In genomic region chr11:98953835-98954320, GRCm38 (mm10) we compare ENCODE assay signal across 8 mouse cellular contexts. TPM values are rescaled to one million over a fixed set of nuclear protein-coding genes. Genes with fewer than 3 reads are reported as not detected.
DNase-seq lines count a peak whose midpoint lies in the region; ATAC-seq and TF ChIP-seq lines count a peak whose summit lies in the region.

No protein-coding gene starts in this region.

- H3K79me2 ChIP-seq in macrophage (ENCODE audit: inconsistent target), result peaks cover 93% of the 10 kb centered on the region

- H3K27me3 ChIP-seq in kidney, adult 2 months (replicated peaks; ENCODE audit: control insufficient read depth, insufficient read depth, low read length), result no peaks in the 10 kb centered on the region
- H3K27me3 ChIP-seq in hindbrain, embryonic 11.5 days (ENCODE audit: control insufficient read depth, insufficient read depth, low read length), result no peaks in the 10 kb centered on the region

- TF ChIP-seq CTCF in kidney, adult 2 months (conservative IDR thresholded peaks at IDR 0.05; ENCODE audit: insufficient read depth, insufficient read length, low read depth, low read length), result no peak
- TF ChIP-seq CTCF in bone marrow, adult 2 months (IDR thresholded peaks at IDR 0.05; ENCODE audit: control insufficient read depth, insufficient read depth, low read length), result no peak

- H3K36me3 ChIP-seq in kidney, adult 2 months (ENCODE audit: control insufficient read depth, insufficient read depth, low read length), result no peaks in the 10 kb centered on the region
- no peaks in the 10 kb centered on the region for H3K36me3 ChIP-seq in hindbrain, embryonic 11.5 days (ENCODE audit: control insufficient read depth, insufficient read depth, low read length)
- peaks cover 6% of the 10 kb centered on the region; the same call in 1 of the 2 replicates for H3K36me3 ChIP-seq in macrophage (ENCODE audit: inconsistent target)

- H3K4me1 ChIP-seq in kidney, adult 2 months (ENCODE audit: control insufficient read depth, insufficient read depth, low read length), result peaks cover 51% of the 10 kb centered on the region
- peaks cover 12% of the 10 kb centered on the region for H3K4me1 ChIP-seq in bone marrow, adult 2 months (ENCODE audit: control insufficient read depth, insufficient read depth, low read length)
- H3K4me1 ChIP-seq in hindbrain, embryonic 11.5 days (replicated peaks; ENCODE audit: control insufficient read depth, insufficient read depth, low read length), result peaks cover 16% of the 10 kb centered on the region

- H3K9ac ChIP-seq in hindbrain, embryonic 11.5 days (ENCODE audit: low read depth, low read length), result peak overlapping the region; percentile 34; the same call in 1 of the 2 replicates

- H3K4me3 ChIP-seq in kidney, adult 2 months (ENCODE audit: insufficient read depth, low read depth, low read length), result no peak overlapping the region
- no peak overlapping the region for H3K4me3 ChIP-seq in bone marrow, adult 2 months (replicated peaks; ENCODE audit: control insufficient read depth, low read depth, low read length)
- no peak overlapping the region for H3K4me3 ChIP-seq in hindbrain, embryonic 11.5 days (ENCODE audit: low read depth, low read length)
- H3K4me3 ChIP-seq in macrophage (ENCODE audit: inconsistent target), result no peak overlapping the region

- peak overlapping the region; percentile 21; the same call in 1 of the 2 replicates for H3K4me2 ChIP-seq in hindbrain, embryonic 11.5 days (replicated peaks; ENCODE audit: low read depth, low read length)

- H3K27ac ChIP-seq in kidney, adult 2 months (ENCODE audit: insufficient read depth, low read depth, low read length), result 0 out of 2 replicates have a peak overlapping the region, but pooled peaks have one; percentile 24
- H3K27ac ChIP-seq in bone marrow, adult 2 months (ENCODE audit: control insufficient read depth, insufficient read depth, low read depth, low read length, poor library complexity), result peak overlapping the region; percentile 61; the same call in 1 of the 2 replicates
- H3K27ac ChIP-seq in hindbrain, embryonic 11.5 days (ENCODE audit: low read depth, low read length), result peak overlapping the region; percentile 71; the same call in 1 of the 2 replicates
- H3K27ac ChIP-seq in macrophage, result peak overlapping the region; percentile 2; the same call in 1 of the 2 replicates

- ATAC-seq in hindbrain, embryonic 11.5 days (ENCODE audit: low FRiP score), result no peak

- 20% methylated on average over 13 of the region's 13 CpGs for WGBS in kidney, adult 2 months
- 33% methylated on average over 13 of the region's 13 CpGs for WGBS in bone marrow, adult 2 months
- 32% methylated on average over 13 of the region's 13 CpGs for WGBS in hindbrain, embryonic 11.5 days
- 46% methylated on average over 12 of the region's 13 CpGs for WGBS in macrophage (ENCODE audit: missing documents)

- peak; percentile 22 for DNase-seq in kidney, adult 2 months
- DNase-seq in kidney, adult 9 months, result no peak
- no peak for DNase-seq in hindbrain, embryonic 11.5 days (ENCODE audit: low spot score)
- no peak for DNase-seq in thymus, postnatal 4 days
- DNase-seq in spleen, postnatal 4 days (ENCODE audit: low spot score in 2 of 2), result no peak
- no peak for DNase-seq in gastrocnemius, postnatal 4 days (ENCODE audit: low spot score in 2 of 2)

- H3K9me3 ChIP-seq in hindbrain, embryonic 11.5 days (ENCODE audit: control insufficient read depth, low read length), result no peaks in the 10 kb centered on the region

- no peak for TF ChIP-seq POLR2A in kidney, adult 2 months (IDR thresholded peaks at IDR 0.05; ENCODE audit: low read depth, low read length)
- no peak for TF ChIP-seq POLR2A in bone marrow, adult 2 months (IDR thresholded peaks at IDR 0.05; ENCODE audit: borderline replicate concordance, control insufficient read depth, low read depth, low read length)

RNA-seq across cellular contexts. Expression of gene Rara, which starts 26.3 kb away (rescaled TPM):
- polyA plus RNA-seq in kidney, adult 2 months (2012; rRNA removed), result 18.0 and 19.6 TPM in 2 replicates
- polyA plus RNA-seq in bone marrow, adult 2 months (2011; ENCODE audit: insufficient read depth, insufficient read length, low replicate concordance, missing spikeins), result 8.9 and 17.2 TPM in 2 replicates
- polyA plus RNA-seq in hindbrain, embryonic 11.5 days (2014; fragmentation: Nextera tagmentation; extraction: Ambion mirVana), result 48.3 and 51.2 TPM in 2 replicates
- total RNA-seq in macrophage (2018; cell fraction: chromatin; rRNA removed), result 10 to 100 TPM in 20 of 26 experiments, 1 to 10 TPM in 6; 7.0 to 27.6 (median 17.2) TPM
- 10 to 100 TPM in 24 of 26 experiments, 1 to 10 TPM in 2; 7.8 to 33.7 (median 21.0) TPM for total RNA-seq in macrophage (2018; cell fraction: cytosol; rRNA removed)
- total RNA-seq in macrophage (2018; cell fraction: nucleus; rRNA removed), result 10 to 100 TPM in 24 of 26 experiments, 1 to 10 TPM in 2; 6.3 to 35.2 (median 17.9) TPM
- polyA plus RNA-seq in macrophage (2018), result 13.3 to 17.5 TPM (median 13.4 TPM) in 3 replicates
- 10 to 100 TPM; 44.6 to 45.9 TPM for total RNA-seq in gastrocnemius, postnatal 4 days (2021)

RNA-seq across cellular contexts. Expression of gene Gjd3, which starts 28.9 kb away (rescaled TPM):
- polyA plus RNA-seq in kidney, adult 2 months (2012; rRNA removed), result 0.34 and 0.57 TPM in 2 replicates
- polyA plus RNA-seq in bone marrow, adult 2 months (2011; ENCODE audit: insufficient read depth, insufficient read length, low replicate concordance, missing spikeins), result not detected in 2 replicates
- 0.28 and 0.74 TPM in 2 replicates for polyA plus RNA-seq in hindbrain, embryonic 11.5 days (2014; fragmentation: Nextera tagmentation; extraction: Ambion mirVana)
- not detected for total RNA-seq in macrophage (2018; cell fraction: chromatin; rRNA removed)
- total RNA-seq in macrophage (2018; cell fraction: cytosol; rRNA removed), result not detected
- total RNA-seq in macrophage (2018; cell fraction: nucleus; rRNA removed), result not detected
- not detected in 3 replicates for polyA plus RNA-seq in macrophage (2018)
- under 1 TPM in 1 of 2 experiments, not detected in 1; 0.69 TPM for total RNA-seq in gastrocnemius, postnatal 4 days (2021)

RNA-seq across cellular contexts. Expression of gene Cdc6, which starts 46.3 kb away (rescaled TPM):
- polyA plus RNA-seq in kidney, adult 2 months (2012; rRNA removed), result 0.11 and 0.14 TPM in 2 replicates
- 50.4 and 53.9 TPM in 2 replicates for polyA plus RNA-seq in bone marrow, adult 2 months (2011; ENCODE audit: insufficient read depth, insufficient read length, low replicate concordance, missing spikeins)
- polyA plus RNA-seq in hindbrain, embryonic 11.5 days (2014; fragmentation: Nextera tagmentation; extraction: Ambion mirVana), result 33.1 and 39.0 TPM in 2 replicates
- total RNA-seq in macrophage (2018; cell fraction: chromatin; rRNA removed), result 1 to 10 TPM in 20 of 26 experiments, under 1 TPM in 6; 0.25 to 5.5 (median 2.3) TPM
- 1 to 10 TPM in 22 of 26 experiments, under 1 TPM in 4; 0.57 to 2.4 (median 1.4) TPM for total RNA-seq in macrophage (2018; cell fraction: cytosol; rRNA removed)
- 10 to 100 TPM in 1 of 26 experiments, 1 to 10 TPM in 23, under 1 TPM in 2; 0.58 to 22.6 (median 1.7) TPM for total RNA-seq in macrophage (2018; cell fraction: nucleus; rRNA removed)
- 0.70 to 13.4 TPM (median 2.2 TPM) in 3 replicates for polyA plus RNA-seq in macrophage (2018)
- 1 to 10 TPM; 6.8 to 7.5 TPM for total RNA-seq in gastrocnemius, postnatal 4 days (2021)

Comparison
In these comparisons a context has a peak if more than half of its experiments do, and no peak if none do; other contexts are left out.
1. H3K27ac ChIP-seq: peak in every context shown above with its lines; median percentile 71 in hindbrain, embryonic 11.5 days; 61 in bone marrow, adult 2 months; 24 in kidney, adult 2 months; 2 in macrophage.